Mouse (Mus musculus): ENCODE measurements around the gene Rragb.
"Not testable (repeated sequence)": the region's sequence is repeated elsewhere in the genome, so short reads cannot be mapped to it uniquely, and the experiment has no call there.

The Rragb gene

GRCm38 (mm10) chrX:153139734-153140515, at the start of gene Rragb:
Gene Rragb, plus strand, starts transcription at chrX:153139981.
- peak; percentile 71 to 73 for DNase-seq

GRCm38 (mm10) chrX:153118486-153118885, 21.3 kb upstream of the Rragb start, which contains the start of gene Foxr2:
Gene Foxr2, plus strand, starts transcription at chrX:153118786.
- no peak for DNase-seq

GRCm38 (mm10) chrX:153119013-153119412, 20.8 kb upstream of the Rragb start:
- no peak for DNase-seq

- no peak for DNase-seq
These were observed 2.9 kb downstream of the Rragb start for GRCm38 (mm10) chrX:153142656-153143055.

GRCm38 (mm10) chrX:153151766-153152165, 12.0 kb downstream of the Rragb start:
- no peak for DNase-seq

- DNase-seq: peak in 1 of 2 experiments; percentile 13
These were observed 15.5 kb downstream of the Rragb start for GRCm38 (mm10) chrX:153155322-153155721.

GRCm38 (mm10) chrX:153174786-153175185, 35.0 kb downstream of the Rragb start:
- DNase-seq: peak in 1 of 2 experiments; percentile 17

GRCm38 (mm10) chrX:153182221-153182620, 42.4 kb downstream of the Rragb start:
- no peak for DNase-seq

GRCm38 (mm10) chrX:153199185-153199584, 59.4 kb downstream of the Rragb start:
- DNase-seq: not testable (repeated sequence)

GRCm38 (mm10) chrX:153211101-153211500, 71.3 kb downstream of the Rragb start:
- no peak for DNase-seq

Data from spleen, adult 18-20 months (tissue).